Mouse (Mus musculus) heart, postnatal 25 days (tissue): Measurements from ENCODE around the gene Dbndd2. TPM values are rescaled to one million over a fixed set of nuclear protein-coding genes. Genes with fewer than 3 reads are reported as not detected.

ENCODE experiments used
- DNase-seq: peaks from one replicate; pipeline ENCODE4 v3.0.0; 2022; ENCODE audit warnings: low spot score
- intact Hi-C: fragments of 180-260 bp; cut with DNase I; formaldehyde crosslinking; loops from one replicate; pipeline ENCODE4 v1.15.1; 2025
- total RNA-seq, 2 experiments: library from RNA; stranded (reverse); gene quantifications; 2 replicates each; pipeline ENCODE4 v1.2.3; 2021

The Dbndd2 gene
- total RNA-seq, 2 experiments from 2014 or later, result 14.4 to 21.9 TPM

- DNase-seq, result no peak
- intact Hi-C loops, result loop anchor here (10.0 kb wide), 1 partner anchor 417 kb away; no protein-coding TSS in a partner anchor
Measured at GRCm38 (mm10) chr2:164521841-164522240, 35.9 kb downstream of the Dbndd2 start.

- DNase-seq, result no peak
- intact Hi-C loops, result loop anchor here (10.0 kb wide), 1 partner anchor 417 kb away; no protein-coding TSS in a partner anchor
Measured at GRCm38 (mm10) chr2:164522280-164522679, 36.4 kb downstream of the Dbndd2 start.

- intact Hi-C loops, result loop anchor here (10.0 kb wide), 1 partner anchor 419 kb away; no protein-coding TSS in a partner anchor
Measured at GRCm38 (mm10) chr2:164523301-164523773, 37.4 kb downstream of the Dbndd2 start.

GRCm38 (mm10) chr2:164528557-164528956 is 42.7 kb downstream of the Dbndd2 start:
- no peak for DNase-seq
- intact Hi-C loops, result loop anchor here (10.0 kb wide), 1 partner anchor 424 kb away; no protein-coding TSS in a partner anchor

More at GRCm38 (mm10) chr2:164523301-164523773, 37.4 kb downstream of the Dbndd2 start:
- no peak for DNase-seq

GRCm38 (mm10) chr2:164531169-164531568 is 45.3 kb downstream of the Dbndd2 start:
- no peak for DNase-seq
- intact Hi-C loops, result no loop called here

GRCm38 (mm10) chr2:164534315-164534714 is 48.4 kb downstream of the Dbndd2 start:
- intact Hi-C loops, result no loop called here

GRCm38 (mm10) chr2:164537003-164537402 is 51.1 kb downstream of the Dbndd2 start:
- intact Hi-C loops, result no loop called here
- no peak for DNase-seq

More at GRCm38 (mm10) chr2:164534315-164534714, 48.4 kb downstream of the Dbndd2 start:
- DNase-seq, result no peak

GRCm38 (mm10) chr2:164540652-164541427 is 54.9 kb downstream of the Dbndd2 start:
- intact Hi-C loops, result no loop called here
- no peak for DNase-seq

- no peak for DNase-seq
- intact Hi-C loops, result no loop called here
Measured at GRCm38 (mm10) chr2:164542132-164542531, 56.2 kb downstream of the Dbndd2 start.

- intact Hi-C loops, result no loop called here
- no peak for DNase-seq
Measured at GRCm38 (mm10) chr2:164542598-164542997, 56.7 kb downstream of the Dbndd2 start.

Other genes with a start within 250 kb of the Dbndd2 start
- not detected for gene Svs2, start 247.6 kb upstream of the Dbndd2 start, total RNA-seq
- not detected for gene Svs3b, start 229.5 kb upstream of the Dbndd2 start, total RNA-seq
- not detected for gene Svs4, start 207.6 kb upstream of the Dbndd2 start, total RNA-seq
- gene Svs3a, start 196.8 kb upstream of the Dbndd2 start, total RNA-seq, result not detected
- gene Svs6, start 169.4 kb upstream of the Dbndd2 start, total RNA-seq, result not detected
- not detected for gene Svs5, start 153.4 kb upstream of the Dbndd2 start, total RNA-seq
- gene Slpi, start 97.0 kb upstream of the Dbndd2 start, total RNA-seq, result 1 to 10 TPM; 3.1 to 7.2 TPM
- gene Rbpjl, start 83.0 kb upstream of the Dbndd2 start, total RNA-seq, result not detected
- under 1 TPM; 0.42 to 0.52 TPM for gene Matn4, start 80.9 kb upstream of the Dbndd2 start, total RNA-seq
- gene Sdc4, start 42.2 kb upstream of the Dbndd2 start, total RNA-seq, result 10 to 100 TPM; 19.7 to 22.4 TPM
- gene Sys1, start 29.1 kb upstream of the Dbndd2 start, total RNA-seq, result 10 to 100 TPM; 22.2 to 26.8 TPM
- gene Gm20458, start 25.1 kb upstream of the Dbndd2 start, total RNA-seq, result 1 to 10 TPM; 1.4 to 2.5 TPM
- gene Trp53tg5, start 12.4 kb upstream of the Dbndd2 start, total RNA-seq, result not detected
- gene Pigt, start 11.4 kb downstream of the Dbndd2 start, total RNA-seq, result 10 to 100 TPM; 34.7 to 34.8 TPM
- under 1 TPM; 0.78 to 0.83 TPM for gene Wfdc2, start 76.3 kb downstream of the Dbndd2 start, total RNA-seq
- not detected for gene Spint3, start 87.4 kb downstream of the Dbndd2 start, total RNA-seq
- gene Wfdc6a, start 99.3 kb downstream of the Dbndd2 start, total RNA-seq, result under 1 TPM in 1 of 2 experiments, not detected in 1; 0.34 TPM
- gene Eppin, start 107.5 kb downstream of the Dbndd2 start, total RNA-seq, result not detected
- gene Wfdc6b, start 127.4 kb downstream of the Dbndd2 start, total RNA-seq, result not detected
- not detected for gene Wfdc8, start 127.5 kb downstream of the Dbndd2 start, total RNA-seq
- gene Wfdc16, start 152.7 kb downstream of the Dbndd2 start, total RNA-seq, result not detected
- not detected for gene Wfdc10, start 169.9 kb downstream of the Dbndd2 start, total RNA-seq
- gene Wfdc9, start 170.5 kb downstream of the Dbndd2 start, total RNA-seq, result not detected
- not detected for gene Wfdc11, start 188.0 kb downstream of the Dbndd2 start, total RNA-seq
- not detected for gene Wfdc13, start 199.0 kb downstream of the Dbndd2 start, total RNA-seq
- gene Spint4, start 212.4 kb downstream of the Dbndd2 start, total RNA-seq, result not detected
- gene Spint5, start 229.2 kb downstream of the Dbndd2 start, total RNA-seq, result not detected